Mouse (Mus musculus) heart, embryonic 15.5 days (tissue): Measurements from ENCODE around the gene Ogfod1. TPM values are rescaled to one million over a fixed set of nuclear protein-coding genes. Genes with fewer than 3 reads are reported as not detected.

ENCODE experiments used
- ATAC-seq: fragments of 200-750 bp; cut with Nextera tagmentation; replicated peaks from 2 replicates; pipeline ENCODE4 v1.8.0; 2017; ENCODE audit warnings: low read depth, moderate TSS enrichment; ENCODE audit not compliant: insufficient number of reproducible peaks, insufficient read depth, low FRiP score
- H3K27ac ChIP-seq: fragments of 300-500 bp; sonication (generic); 2 replicates; pipeline ENCODE4 v1.5.1; 2015; ENCODE audit warnings: mild to moderate bottlenecking, inconsistent platforms
- H3K27me3 ChIP-seq: fragments of 300-500 bp; sonication (generic); 2 replicates; pipeline ENCODE4 v1.6.1; 2015; ENCODE audit warnings: inconsistent platforms
- H3K36me3 ChIP-seq: fragments of 300-500 bp; sonication (generic); 2 replicates; pipeline ENCODE4 v1.6.1; 2015; ENCODE audit warnings: mild to moderate bottlenecking, inconsistent platforms
- H3K4me1 ChIP-seq: fragments of 300-500 bp; sonication (generic); replicated peaks from 2 replicates; pipeline ENCODE4 v1.6.1; 2015; ENCODE audit warnings: inconsistent platforms
- H3K4me2 ChIP-seq: fragments of 300-500 bp; sonication (generic); 2 replicates; pipeline ENCODE4 v1.6.1; 2015; ENCODE audit warnings: inconsistent platforms, mild to moderate bottlenecking, moderate library complexity
- H3K4me3 ChIP-seq: fragments of 300-500 bp; sonication (generic); 2 replicates; pipeline ENCODE4 v1.5.1; 2015; ENCODE audit warnings: mild to moderate bottlenecking, inconsistent platforms
- H3K9ac ChIP-seq: fragments of 300-500 bp; sonication (generic); 2 replicates; pipeline ENCODE4 v1.6.1; 2015; ENCODE audit warnings: mild to moderate bottlenecking, inconsistent platforms
- H3K9me3 ChIP-seq: fragments of 300-500 bp; sonication (generic); replicated peaks from 2 replicates; pipeline ENCODE4 v1.6.1; 2016; ENCODE audit warnings: inconsistent platforms
- WGBS: fragments of 180-500 bp; shearing (Covaris S2); methylation state at CpG from one replicate; pipeline ENCODE4 v1.1.7; 2015; ENCODE audit warnings: mixed read lengths; 5-methylcytosine and 5-hydroxymethylcytosine counted together
- polyA plus RNA-seq: library from polyadenylated mRNA; unstranded; fragments of >200 nt; fragmentation: Nextera tagmentation; extraction: Ambion mirVana; gene quantifications from 2 replicates; pipeline ENCODE4 v1.2.1, GENCODE M21; 2015

The Ogfod1 gene
- polyA plus RNA-seq: 11.1 and 11.3 TPM in 2 replicates

DNA sequence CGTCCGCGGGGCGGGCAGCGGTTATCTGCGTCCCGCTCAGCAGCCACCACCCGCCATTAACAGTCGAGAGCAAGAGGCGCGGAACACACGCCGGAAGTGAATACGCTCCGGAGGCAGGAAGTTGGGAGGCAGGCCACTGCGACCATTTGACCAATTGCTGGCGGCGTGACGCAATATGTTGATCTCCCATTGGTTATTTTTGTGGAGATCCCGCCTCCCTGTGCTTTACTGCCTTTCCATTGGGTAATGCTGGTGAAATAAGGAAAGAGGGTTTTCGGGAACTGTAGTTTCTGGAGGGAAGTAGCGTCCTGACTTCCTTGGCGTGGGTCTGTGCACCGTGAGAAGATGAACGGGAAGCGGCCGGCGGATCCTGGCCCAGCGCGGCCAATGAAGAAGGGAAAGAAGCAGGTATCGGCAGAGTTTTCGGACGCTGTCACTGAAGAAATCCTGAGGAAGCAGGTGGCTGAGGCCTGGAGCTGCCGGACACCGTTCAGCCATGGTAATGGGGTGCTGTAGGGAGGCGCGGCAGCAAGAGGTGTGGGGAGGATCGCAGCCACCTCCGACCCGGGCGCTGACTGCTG is at the start of gene Ogfod1, which contains the start of gene Nudt21:
Ogfod1 (plus strand) TSS at position 255 of the 581 bp plus-strand sequence.
Nudt21 (minus strand) TSS at position 88 of the 581 bp plus-strand sequence.
- H3K9ac ChIP-seq: peak within 1 kb of the TSS; percentile 68
- H3K36me3 ChIP-seq: no peaks in the 10 kb centered on the region
- H3K27me3 ChIP-seq: no peaks in the 10 kb centered on the region
- H3K27ac ChIP-seq: peak within 1 kb of the TSS; percentile 81
- H3K4me3 ChIP-seq: peak within 1 kb of the TSS; percentile 81
- ATAC-seq: peak; percentile 99
- no peaks in the 10 kb centered on the region for H3K9me3 ChIP-seq
- WGBS: under 1% methylated on average over 41 of the region's 41 CpGs
- peak within 1 kb of the TSS; percentile 85 for H3K4me2 ChIP-seq
- peaks cover 31% of the 10 kb centered on the region for H3K4me1 ChIP-seq

DNA sequence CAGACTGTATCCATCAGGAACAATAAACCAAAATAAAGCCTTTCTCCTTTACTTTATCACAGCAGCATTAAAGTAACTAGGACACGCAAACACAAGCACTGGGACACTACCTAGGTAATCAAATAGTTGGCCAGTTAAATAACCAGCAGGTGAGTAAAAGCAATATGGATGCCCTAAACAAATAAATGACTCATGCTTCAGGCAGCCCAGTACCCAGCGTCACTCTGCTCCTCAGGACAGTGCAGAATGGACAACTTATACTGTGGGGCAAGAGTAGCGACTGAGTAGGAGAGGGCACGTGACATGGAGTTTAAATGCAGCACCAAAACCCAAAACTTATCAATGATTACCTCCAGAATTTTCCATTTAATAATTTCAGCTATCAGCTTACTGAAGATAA is 47.3 kb upstream of the Ogfod1 start:
- H3K27ac ChIP-seq: no peak overlapping the region
- H3K36me3 ChIP-seq: peaks cover 57% of the 10 kb centered on the region
- 0 out of 2 replicates have a peak, but pooled peaks cover 6% of the 10 kb centered on the region for H3K9me3 ChIP-seq
- no peak overlapping the region for H3K9ac ChIP-seq
- no peak overlapping the region for H3K4me3 ChIP-seq
- H3K4me2 ChIP-seq: no peak overlapping the region
- H3K27me3 ChIP-seq: no peaks in the 10 kb centered on the region
- 97% methylated on average over 4 of the region's 4 CpGs for WGBS
- no peak for ATAC-seq
- no peaks in the 10 kb centered on the region for H3K4me1 ChIP-seq

DNA sequence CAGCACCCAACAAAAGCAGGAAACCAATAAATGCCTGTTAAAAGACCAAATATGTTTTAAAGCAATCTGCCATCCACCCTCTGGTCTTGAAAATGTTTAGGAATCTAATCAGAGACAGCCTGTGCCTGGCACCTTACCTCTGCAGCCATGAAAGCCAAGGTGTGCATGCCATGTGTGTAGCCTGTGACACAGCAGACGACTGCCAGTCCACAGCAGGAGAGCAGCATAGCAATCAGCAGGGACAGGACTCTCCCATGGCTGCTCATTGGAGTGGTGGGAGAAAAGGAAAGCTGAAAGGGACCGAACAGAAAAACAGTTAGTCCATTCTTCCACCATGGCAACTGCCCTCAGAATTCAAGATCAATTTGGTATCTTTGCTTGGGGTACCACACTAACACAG is 38.0 kb upstream of the Ogfod1 start:
- Histone ChIP-seq H3K4me1 (no peaks in the 10 kb centered on the region), H3K36me3 (peaks cover 58% of the 10 kb centered on the region), H3K9ac (no peak overlapping the region), H3K4me2 (no peak overlapping the region), H3K9me3 (no peaks in the 10 kb centered on the region), H3K4me3 (no peak overlapping the region), H3K27ac (no peak overlapping the region), H3K27me3 (no peaks in the 10 kb centered on the region)
- ATAC-seq: no peak
- 86% methylated on average over 2 of the region's 2 CpGs for WGBS

DNA sequence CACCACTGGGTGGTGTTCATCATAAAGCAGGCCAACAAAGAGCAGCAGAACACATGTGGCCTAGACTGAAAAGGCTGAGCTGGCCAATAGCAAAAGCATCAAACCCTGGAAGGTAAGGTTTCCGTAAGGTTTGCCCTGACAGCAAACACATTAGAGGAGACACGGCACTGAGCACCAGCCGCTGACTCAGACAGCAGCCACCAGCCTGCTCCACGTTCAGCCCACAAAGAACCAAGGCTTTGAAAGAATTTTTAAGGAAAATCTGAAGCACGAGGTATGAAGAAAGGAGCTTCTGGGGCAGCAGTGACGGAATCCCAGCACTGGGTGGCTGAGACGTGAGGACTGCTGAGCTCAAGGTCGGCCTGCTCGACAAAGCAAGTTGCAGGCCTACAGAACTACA is 32.9 kb upstream of the Ogfod1 start:
- ATAC-seq: no peak
- Histone ChIP-seq H3K27ac (no peak overlapping the region), H3K36me3 (peaks cover 44% of the 10 kb centered on the region), H3K4me1 (peaks cover 7% of the 10 kb centered on the region), H3K4me3 (no peak overlapping the region), H3K4me2 (no peak overlapping the region), H3K9me3 (no peaks in the 10 kb centered on the region), H3K9ac (no peak overlapping the region), H3K27me3 (no peaks in the 10 kb centered on the region)
- WGBS: 86% methylated on average over 9 of the region's 9 CpGs

DNA sequence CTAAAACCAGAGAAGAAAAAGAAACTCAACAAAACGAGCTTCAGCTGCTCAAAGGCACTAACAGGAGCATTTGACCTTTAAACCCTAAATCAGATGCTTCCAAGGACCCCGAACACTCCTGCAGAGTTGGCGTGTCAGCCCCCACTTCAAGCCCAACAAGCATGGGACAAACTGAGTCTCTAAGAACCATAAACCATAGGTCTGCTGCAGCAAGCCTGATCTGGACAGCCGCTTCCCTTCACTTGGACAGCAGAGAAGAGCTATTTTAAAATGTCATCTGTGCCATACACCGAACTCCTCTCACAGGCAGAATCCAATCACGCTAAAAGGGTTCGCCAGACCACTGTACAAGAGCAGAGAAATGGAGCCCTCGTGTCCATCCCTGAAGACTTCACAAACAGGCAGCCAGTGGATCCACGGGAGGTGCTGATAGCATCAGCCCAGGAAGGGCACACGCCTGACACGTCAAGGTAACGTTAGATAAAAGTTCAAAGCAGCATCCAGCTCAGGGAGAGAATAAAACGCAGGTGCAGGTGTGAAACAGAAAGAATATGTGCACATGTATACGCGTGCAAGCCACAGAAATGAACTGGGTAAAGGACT is 27.7 kb upstream of the Ogfod1 start:
- Histone ChIP-seq H3K4me2 (peak overlapping the region; percentile 3; the same call in 1 of the 2 replicates), H3K27ac (no peak overlapping the region; the same call in 1 of the 2 replicates), H3K4me3 (no peak overlapping the region), H3K9me3 (no peaks in the 10 kb centered on the region), H3K27me3 (no peaks in the 10 kb centered on the region), H3K4me1 (peaks cover 34% of the 10 kb centered on the region), H3K36me3 (peaks cover 7% of the 10 kb centered on the region; the same call in 1 of the 2 replicates), H3K9ac (no peak overlapping the region)
- WGBS: 48% methylated on average over 15 of the region's 15 CpGs
- ATAC-seq: no peak

DNA sequence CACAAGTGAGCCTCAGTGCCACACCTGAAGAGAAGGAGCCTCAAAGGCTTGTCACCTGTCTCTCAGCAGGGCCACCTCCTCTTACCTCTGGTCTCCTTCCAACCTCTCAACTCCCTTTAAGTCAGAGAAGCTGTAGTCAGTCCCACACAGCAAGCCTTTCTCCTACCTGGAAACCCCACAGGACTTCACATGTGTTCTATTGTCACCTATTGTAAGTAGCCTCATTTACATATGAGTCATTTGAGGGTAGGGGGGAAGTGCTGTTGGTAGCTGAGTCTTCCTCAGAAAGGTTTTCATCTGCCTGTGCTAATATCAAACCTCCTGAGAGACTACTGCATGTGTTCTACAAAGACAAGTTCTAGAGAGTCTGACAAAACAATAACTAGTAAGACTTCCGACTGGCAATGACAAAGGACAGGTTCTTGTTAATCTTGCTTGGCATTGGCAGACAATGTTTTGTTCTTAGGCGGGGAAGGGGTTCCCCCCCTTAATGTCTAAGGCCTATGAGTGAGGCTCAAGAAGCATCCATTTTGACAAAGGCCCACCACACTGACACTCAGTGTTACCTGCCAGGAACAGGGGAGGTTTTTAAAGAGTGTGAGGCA is 26.8 kb upstream of the Ogfod1 start:
- no peak overlapping the region for H3K4me3 ChIP-seq

DNA sequence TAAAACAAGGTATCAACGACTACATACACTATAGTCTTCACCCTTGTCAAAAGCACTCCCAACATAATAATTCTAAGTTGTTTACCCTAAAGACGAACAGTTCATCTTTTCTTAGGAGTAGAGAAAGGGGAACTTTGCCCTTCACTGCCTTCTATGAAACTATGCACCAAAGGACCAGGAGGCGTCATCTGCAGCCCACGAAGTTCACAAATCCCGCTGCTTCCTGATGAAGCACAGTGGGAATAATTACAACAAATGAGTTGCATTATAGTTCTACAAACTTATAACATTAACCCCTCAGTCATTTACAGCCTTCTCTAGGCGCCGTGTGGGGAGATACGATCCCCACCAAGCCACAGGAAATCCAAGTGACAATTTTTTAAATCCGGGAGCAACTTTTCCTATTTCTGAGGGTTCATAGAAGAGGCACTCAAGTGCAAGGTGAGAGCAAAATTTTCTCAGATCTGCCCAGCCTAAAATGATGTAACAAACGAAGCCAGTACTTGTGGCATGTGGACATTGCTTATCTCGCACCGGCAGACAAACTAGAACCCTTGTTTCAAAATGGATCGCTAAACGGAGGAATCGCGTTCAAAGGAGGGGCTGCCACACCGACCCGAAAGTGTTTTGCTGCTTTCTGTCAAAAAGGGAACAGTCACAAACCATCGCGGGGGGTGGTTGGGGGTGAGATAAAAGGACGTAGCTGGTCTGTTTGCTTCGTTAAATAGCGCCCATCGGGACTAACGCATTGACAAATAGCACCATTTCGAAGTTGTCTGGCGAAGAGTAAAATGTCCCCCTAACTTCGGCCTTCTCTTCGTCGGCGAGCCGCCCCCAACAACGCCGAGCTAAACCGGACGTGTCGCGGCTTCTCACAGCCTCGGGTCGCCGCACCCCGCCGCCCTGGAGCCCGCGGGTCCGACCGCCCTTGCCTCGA is 25.7 kb upstream of the Ogfod1 start:
- Histone ChIP-seq H3K36me3 (no peaks in the 10 kb centered on the region), H3K9me3 (no peaks in the 10 kb centered on the region), H3K9ac (peak overlapping the region; percentile 97), H3K4me1 (peaks cover 34% of the 10 kb centered on the region), H3K4me2 (peak overlapping the region; percentile 89), H3K27me3 (no peaks in the 10 kb centered on the region), H3K27ac (peak overlapping the region; percentile 94), H3K4me3 (peak overlapping the region; percentile 79)
- WGBS: 4% methylated on average over 48 of the region's 48 CpGs
- no peak for ATAC-seq

More for the DNA sequence above, 26.8 kb upstream of the Ogfod1 start:
- peak overlapping the region; percentile 89; the same call in 1 of the 2 replicates for H3K4me2 ChIP-seq
- peaks cover 34% of the 10 kb centered on the region for H3K4me1 ChIP-seq
- H3K36me3 ChIP-seq: no peaks in the 10 kb centered on the region
- H3K27ac ChIP-seq: no peak overlapping the region
- H3K9ac ChIP-seq: no peak overlapping the region
- H3K9me3 ChIP-seq: no peaks in the 10 kb centered on the region
- no peaks in the 10 kb centered on the region for H3K27me3 ChIP-seq
- no peak for ATAC-seq
- 67% methylated on average over 2 of the region's 2 CpGs for WGBS

DNA sequence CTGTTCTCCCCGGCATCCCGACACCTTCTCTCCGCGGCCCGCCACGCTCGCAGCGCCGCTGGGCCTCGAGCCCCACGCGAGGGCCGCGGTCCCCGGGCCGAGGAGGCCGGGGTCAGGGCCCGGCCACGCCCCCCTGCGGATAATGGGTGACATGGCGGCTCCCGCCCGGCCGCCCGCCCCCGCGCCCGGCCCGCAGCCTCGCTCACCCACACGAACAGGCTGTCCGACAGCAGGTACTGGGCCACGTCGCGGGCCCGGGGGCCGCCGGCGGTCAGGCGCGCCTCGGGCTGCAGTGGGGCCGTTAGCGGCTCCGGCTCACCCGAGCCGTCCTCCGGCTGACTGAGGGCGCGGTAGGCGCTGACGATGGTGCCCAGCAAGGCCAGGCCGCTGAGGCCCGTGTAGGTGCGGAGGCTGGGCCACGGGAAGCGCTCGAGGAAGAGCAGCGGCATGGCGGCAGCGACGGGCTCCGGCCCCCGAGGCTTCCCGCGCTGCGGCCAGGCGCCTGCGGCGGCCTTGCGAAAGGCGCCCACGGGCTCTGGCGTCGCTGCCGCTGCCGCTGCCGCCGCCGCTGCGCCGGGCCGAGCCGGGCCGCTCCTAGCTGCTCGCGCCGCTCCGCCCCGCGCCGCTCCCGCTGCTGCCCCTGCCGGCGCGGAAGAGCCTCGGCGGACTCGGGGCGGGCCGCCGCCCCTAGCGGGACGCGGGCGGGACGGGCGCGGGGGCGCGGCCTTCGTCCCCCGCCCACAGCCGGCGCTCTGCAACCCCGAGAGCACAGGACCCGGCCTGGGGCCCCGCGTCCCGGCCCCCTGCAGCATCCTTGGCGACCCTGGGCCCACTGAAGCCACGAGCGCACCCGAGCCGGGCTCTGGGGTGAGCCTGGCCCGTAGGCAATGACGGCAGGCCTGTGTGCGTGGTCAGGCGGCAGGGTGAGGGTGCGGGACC is 24.7 kb upstream of the Ogfod1 start, which contains the start of gene Amfr:
Amfr (minus strand) TSS at position 830 of the 939 bp plus-strand sequence.
- Histone ChIP-seq H3K27ac (peak within 1 kb of the TSS; percentile 94), H3K27me3 (no peaks in the 10 kb centered on the region), H3K4me3 (peak within 1 kb of the TSS; percentile 79), H3K4me1 (peaks cover 34% of the 10 kb centered on the region), H3K9me3 (no peaks in the 10 kb centered on the region), H3K4me2 (peak within 1 kb of the TSS; percentile 89), H3K9ac (peak within 1 kb of the TSS; percentile 97), H3K36me3 (no peaks in the 10 kb centered on the region)
- WGBS: under 1% methylated on average over 129 of the region's 130 CpGs
- ATAC-seq: peak; percentile 92

DNA sequence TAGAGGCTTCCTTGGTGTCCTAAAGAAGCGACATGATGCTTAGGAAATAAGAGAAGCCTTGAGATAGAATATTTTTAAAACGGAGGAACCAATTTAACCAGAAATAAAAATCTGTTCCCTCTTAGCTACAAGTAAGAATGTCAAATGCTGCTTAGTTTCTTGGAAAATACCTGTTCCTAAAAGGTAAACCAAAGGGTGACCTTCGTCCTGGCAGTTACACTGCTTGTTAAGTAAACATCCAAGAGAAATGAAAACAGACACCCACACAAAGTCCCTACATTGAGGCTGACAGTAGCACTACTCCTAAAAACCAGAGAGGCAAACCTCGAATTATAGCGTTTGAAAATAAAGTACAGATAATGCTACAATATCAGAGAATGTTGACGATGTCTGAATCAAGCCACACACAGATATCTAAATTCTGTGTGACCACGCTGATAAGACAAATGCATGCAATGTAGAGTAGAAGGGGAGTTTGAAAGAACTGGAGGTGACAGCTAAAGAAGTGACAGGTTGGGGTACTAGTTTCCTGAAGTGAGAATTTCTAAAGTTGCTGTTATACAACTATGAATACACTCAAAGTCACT is 23.9 kb upstream of the Ogfod1 start:
- no peak for ATAC-seq
- H3K4me1 ChIP-seq: peaks cover 34% of the 10 kb centered on the region
- peak overlapping the region; percentile 94 for H3K27ac ChIP-seq
- H3K9ac ChIP-seq: peak overlapping the region; percentile 97
- H3K4me3 ChIP-seq: peak overlapping the region; percentile 79
- H3K9me3 ChIP-seq: no peaks in the 10 kb centered on the region
- H3K27me3 ChIP-seq: no peaks in the 10 kb centered on the region
- 19% methylated on average over 7 of the region's 7 CpGs for WGBS
- peak overlapping the region; percentile 89 for H3K4me2 ChIP-seq
- H3K36me3 ChIP-seq: no peaks in the 10 kb centered on the region

DNA sequence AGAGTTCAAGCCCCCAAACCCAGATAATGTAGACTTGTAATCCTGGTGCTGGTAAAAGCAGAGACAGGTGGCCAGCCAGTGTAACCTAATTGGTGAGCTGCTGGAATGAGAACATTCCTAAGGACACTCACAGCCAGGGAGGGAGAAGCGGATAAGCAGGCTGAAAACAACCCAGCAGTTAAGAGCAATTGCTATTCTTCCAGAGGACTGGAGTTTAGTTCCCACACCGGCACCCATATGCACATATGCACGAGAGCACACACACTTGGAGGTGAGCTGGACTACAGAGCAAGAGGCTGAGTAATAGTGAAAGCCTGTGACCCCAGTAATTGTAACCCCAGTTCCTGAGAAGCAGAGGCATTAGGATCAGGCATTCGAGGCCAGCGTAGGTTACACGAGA is 13.1 kb upstream of the Ogfod1 start:
- no peaks in the 10 kb centered on the region for H3K27me3 ChIP-seq
- H3K36me3 ChIP-seq: peaks cover 80% of the 10 kb centered on the region
- H3K4me3 ChIP-seq: no peak overlapping the region
- H3K9me3 ChIP-seq: no peaks in the 10 kb centered on the region
- no peaks in the 10 kb centered on the region for H3K4me1 ChIP-seq
- no peak overlapping the region for H3K9ac ChIP-seq
- WGBS: 88% methylated on average over 6 of the region's 6 CpGs
- H3K4me2 ChIP-seq: no peak overlapping the region
- no peak overlapping the region for H3K27ac ChIP-seq
- ATAC-seq: no peak
